Mouse (Mus musculus) urinary bladder, adult 18-20 months (tissue): ENCODE results near the gene Vsig2.

Experiments used
- DNase-seq, 2 experiments: peaks; one replicate each; pipeline ENCODE4 v3.0.0; 2022; ENCODE audit warnings: low spot score in 2 of 2, mixed read lengths in 2 of 2

Gene Vsig2

GRCm38 (mm10) chr9:37530888-37531705 is 8.0 kb upstream of the Vsig2 start:
- DNase-seq: peak; percentile 72 to 76

DNA sequence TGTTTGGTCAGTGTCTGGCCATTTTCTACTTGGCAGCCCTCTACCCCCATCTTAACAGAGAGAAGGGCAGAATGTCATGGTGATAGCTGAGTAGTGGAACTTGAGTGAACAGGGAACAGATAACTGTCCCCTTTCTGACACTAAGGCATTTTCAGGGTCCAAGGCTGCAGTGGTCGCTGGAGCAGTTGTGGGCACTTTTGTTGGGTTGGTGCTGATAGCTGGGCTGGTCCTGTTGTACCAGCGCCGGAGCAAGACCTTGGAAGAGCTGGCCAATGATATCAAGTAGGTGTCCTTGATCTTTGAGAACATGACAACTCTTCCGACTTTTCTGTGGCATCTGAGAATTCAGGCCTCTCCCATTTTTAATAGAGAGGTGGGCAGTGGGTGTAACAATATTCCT is 2.2 kb upstream of the Vsig2 start:
- DNase-seq: no peak

GRCm38 (mm10) chr9:37537658-37538250 is 1.3 kb upstream of the Vsig2 start:
- no peak for DNase-seq

GRCm38 (mm10) chr9:37540226-37540625 is 1.2 kb downstream of the Vsig2 start:
- DNase-seq: no peak

- DNase-seq: no peak
Observed at GRCm38 (mm10) chr9:37540701-37541575, 1.9 kb downstream of the Vsig2 start.

- DNase-seq: no peak
Observed at GRCm38 (mm10) chr9:37541851-37542642, 3.0 kb downstream of the Vsig2 start.

DNA sequence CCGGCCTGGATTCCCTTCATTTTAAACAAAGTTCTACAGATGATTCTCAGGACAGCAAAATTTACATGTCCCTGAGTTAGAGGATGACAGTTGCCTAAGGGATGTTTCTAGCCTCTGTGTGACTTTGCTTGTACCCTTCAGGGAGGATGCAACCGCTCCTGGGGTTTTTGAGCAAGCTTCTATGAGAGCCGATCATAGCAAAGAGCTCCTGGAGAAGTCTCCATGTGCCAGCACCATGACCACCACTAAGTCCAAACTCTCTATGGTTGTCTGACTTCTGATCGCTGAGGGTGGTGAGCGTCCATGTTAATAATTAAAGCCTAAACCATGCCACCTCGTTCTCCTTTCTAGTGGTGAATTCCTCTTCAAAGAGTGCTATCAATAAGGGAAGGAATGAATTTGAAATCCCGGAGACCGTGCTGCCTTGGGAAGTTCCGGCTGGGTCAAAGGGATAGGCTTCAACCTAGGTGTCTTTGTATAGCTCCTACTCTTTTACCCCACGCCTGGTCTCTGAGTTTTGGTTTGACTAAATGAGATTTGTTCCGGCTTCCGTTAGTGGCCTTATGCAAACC is 4.9 kb downstream of the Vsig2 start:
- no peak for DNase-seq

DNA sequence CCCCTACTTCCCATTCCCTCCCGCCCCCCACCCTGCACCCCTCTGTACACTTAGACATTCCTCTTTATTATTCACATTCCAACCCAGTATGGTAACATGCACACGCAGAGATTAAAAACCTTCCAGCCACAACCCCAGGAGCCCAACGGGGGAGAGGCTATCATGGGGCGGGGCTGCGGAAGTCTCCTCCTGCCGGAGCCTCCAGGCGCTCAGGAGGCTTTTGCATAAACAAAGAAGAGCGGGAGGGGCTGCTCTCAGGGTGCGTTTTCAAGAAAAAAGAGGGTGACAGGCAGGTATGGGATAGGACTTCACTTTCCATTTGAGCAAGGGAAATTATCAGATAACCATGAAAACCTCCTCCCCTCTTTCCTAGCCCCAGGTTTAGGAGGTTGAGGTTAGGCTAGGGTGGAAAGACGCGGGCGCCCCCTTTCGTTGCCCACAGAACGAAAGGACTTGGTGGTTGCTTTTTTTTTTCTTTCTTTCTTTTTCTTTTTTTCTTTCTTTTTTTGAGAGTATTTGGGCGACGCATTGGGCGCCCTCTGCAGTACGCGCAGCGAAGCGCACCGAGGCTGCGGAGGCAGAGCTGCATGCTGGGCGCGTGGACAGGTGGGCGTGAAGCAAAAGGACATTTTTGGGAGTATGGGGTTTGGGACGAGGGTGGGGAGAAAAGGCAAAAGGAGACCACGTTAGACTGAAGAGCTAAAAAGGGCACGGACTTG is 5.6 kb downstream of the Vsig2 start:
- peak; percentile 50 to 60 for DNase-seq

DNA sequence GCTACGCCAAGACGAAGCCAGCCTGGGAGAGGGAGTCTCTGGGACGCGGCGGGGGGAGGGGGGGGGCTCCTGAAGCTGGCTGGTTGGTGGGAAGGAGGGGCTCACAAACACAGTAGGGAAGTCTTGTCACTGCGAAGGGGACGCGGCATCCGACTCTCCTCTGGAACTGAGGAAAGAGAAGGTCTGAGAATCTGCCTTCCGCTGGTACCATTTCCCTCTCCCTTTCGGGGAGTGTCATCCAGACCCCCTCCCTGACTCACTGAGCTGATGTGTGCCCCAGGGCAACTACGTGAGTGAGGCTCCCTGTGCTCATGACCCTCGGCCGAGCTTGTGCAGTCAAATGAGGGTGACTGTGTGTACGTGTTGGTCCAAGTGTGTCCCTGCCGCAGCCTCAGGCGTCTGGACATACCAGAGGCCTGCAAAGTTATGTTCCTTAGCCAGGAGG is 6.1 kb downstream of the Vsig2 start:
- no peak for DNase-seq

- no peak for DNase-seq
Observed at GRCm38 (mm10) chr9:37545847-37546452, 6.9 kb downstream of the Vsig2 start.

DNA sequence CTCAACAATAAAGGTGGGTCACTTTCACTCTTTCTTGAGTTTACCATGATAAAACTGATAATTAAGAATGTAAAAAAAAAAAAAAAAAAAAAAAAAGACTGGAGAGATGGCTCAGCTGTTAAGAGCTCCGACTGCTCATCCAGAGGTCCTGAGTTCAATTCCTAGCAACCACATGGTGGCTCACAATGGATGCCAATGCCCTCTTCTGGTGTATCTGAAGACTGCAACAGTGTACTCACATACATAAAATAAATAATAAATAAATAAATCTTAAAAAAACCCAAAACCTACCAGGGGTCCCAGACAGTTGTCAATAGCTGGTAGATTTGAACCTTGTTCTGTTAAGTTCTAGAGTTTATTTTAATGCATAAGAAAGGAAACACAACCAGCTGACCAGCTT is 7.8 kb downstream of the Vsig2 start:
- DNase-seq: no peak

DNA sequence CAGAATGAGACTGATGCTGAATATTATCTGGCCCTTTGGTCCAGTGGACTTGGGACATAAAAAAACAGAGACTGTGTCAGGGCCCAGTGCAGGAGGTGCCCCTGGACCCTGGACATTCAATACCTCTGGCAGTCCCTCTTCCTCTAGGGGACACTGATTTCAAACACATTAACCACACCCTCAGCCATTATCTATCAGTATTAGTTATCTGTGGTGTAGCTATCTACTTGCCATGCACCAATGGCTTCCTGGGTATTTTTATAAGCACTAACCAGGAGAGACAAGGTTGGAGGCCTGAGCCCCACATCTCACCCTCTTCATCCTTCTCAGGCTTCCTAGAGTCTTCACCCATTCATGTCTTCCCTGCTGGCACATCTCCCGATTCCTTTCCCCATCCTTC is 11.4 kb downstream of the Vsig2 start:
- no peak for DNase-seq

DNA sequence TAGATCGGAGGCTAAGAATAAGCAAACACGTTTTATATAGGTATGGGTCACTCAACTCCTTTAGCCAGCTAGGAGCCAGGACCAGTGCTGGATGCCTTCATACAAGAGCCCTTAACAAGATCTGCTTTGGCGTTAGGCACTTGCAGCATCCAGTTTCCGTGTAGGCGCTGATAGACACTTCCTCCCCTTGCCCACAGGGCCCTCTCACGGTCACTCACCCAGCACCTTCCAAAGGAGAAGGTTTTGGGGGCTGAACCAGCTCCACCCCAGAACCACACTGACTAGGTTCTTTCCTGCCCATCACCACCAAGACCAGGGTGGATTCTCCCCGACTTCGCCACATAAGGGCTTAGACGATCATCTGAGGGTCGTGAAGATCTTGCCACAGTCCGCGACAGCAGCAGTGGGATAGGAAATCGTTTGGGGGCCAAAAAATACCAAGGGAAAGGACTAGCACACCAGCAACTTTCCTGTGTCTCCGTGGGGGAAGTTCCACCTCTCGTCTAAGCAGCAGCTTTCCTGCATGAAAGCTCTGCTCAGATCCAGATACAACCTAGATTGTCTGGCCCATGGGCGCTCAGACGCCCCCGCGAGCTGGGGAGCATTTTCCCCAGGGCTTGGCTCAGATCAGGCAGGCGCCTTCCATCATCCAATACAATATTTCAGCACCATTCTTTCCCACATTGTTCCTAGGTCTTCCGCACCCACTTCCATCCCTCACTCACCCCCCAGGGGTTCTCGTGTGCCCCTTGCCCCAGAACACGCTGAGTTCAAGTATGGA is 12.9 kb downstream of the Vsig2 start:
- DNase-seq: no peak

GRCm38 (mm10) chr9:37552536-37553293 is 13.7 kb downstream of the Vsig2 start, which contains the start of gene Nrgn:
Gene Nrgn, minus strand, starts transcription at chr9:37552904.
- DNase-seq: peak; percentile 50 to 81

GRCm38 (mm10) chr9:37554279-37554678 is 15.2 kb downstream of the Vsig2 start:
- DNase-seq: no peak

DNA sequence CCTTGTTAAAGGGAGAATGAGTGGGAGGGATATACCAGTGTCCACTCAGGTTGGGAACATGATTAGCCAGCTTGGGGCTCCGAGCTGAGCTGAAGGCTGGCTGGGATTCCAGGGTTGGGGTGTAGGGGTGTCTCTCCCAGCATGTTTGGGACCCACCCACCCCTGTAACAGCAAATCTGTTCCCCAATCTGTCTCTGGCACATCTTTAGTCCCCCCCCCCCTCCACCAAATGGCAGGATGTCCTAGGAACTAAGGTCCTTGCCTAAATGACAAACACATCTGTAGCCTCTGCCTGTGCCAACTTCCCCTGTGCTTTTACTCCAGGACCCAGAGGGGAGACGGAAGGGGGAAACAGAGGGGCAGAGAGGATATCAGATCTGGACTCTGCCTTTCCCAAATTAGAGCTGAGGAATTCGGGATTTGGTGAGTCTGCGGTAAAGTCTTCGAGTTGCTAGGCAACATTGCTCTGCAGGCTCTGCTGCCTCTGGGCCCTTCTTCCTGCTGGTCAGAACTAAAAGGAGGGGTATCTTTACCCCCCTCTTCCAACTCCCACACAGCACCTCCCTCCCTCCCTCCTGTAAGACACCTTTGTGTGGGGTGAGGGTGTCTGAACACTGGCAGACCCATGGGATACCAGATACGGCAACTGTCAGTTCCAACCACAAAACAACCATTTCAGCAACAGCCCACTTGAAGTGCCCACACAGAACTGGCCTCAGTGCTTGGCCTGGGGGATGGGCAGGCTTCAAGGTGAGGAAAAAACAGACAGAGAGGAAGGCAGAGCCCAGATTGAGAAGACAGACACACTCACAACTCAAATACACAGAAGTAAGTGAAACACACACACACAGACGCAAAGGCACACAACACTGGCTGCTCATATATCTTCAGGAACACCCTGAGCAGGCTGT is 16.0 kb downstream of the Vsig2 start, which contains the start of gene Siae:
Siae (plus strand) TSS at position 861 of the 911 bp plus-strand sequence.
- no peak for DNase-seq

- no peak for DNase-seq
Observed at GRCm38 (mm10) chr9:37556366-37556765, 17.3 kb downstream of the Vsig2 start.
